Mouse (Mus musculus) neutrophil, adult 5-6 weeks (primary cell): ENCODE results near the gene Xpot. TPM values are rescaled to one million over a fixed set of nuclear protein-coding genes. Genes with fewer than 3 reads are reported as not detected.

ENCODE experiments used
- ATAC-seq: fragments of 151-379, 151-347 bp; 2 replicates; pipeline ENCODE4 v1.8.0; 2017; ENCODE audit warnings: mild to moderate bottlenecking, moderate TSS enrichment; ENCODE audit not compliant: insufficient number of reproducible peaks, poor library complexity, low FRiP score, severe bottlenecking; ENCODE audit errors: extremely low read depth
- total RNA-seq: library from RNA; stranded (forward); fragments of 200-1000 nt; gene quantifications from 2 replicates; pipeline ENCODE4 v1.2.3, GENCODE M21; 2017

The Xpot gene
- total RNA-seq, 1 experiment from 2014 or later = 44.0 TPM

- ATAC-seq = no peak
Observed at GRCm38 (mm10) chr10:121625407-121626185, 536 bp downstream of the Xpot start.

GRCm38 (mm10) chr10:121625006-121625405 lies 1.1 kb downstream of the Xpot start:
- ATAC-seq = no peak

- no peak for ATAC-seq
Observed at GRCm38 (mm10) chr10:121623670-121624069, 2.5 kb downstream of the Xpot start.

- no peak for ATAC-seq
Observed at GRCm38 (mm10) chr10:121622431-121622830, 3.7 kb downstream of the Xpot start.

- ATAC-seq = no peak
Observed at GRCm38 (mm10) chr10:121615935-121616334, 10.2 kb downstream of the Xpot start.

GRCm38 (mm10) chr10:121615146-121615870 lies 10.8 kb downstream of the Xpot start:
- no peak for ATAC-seq

GRCm38 (mm10) chr10:121613570-121613969 lies 12.6 kb downstream of the Xpot start:
- no peak for ATAC-seq

GRCm38 (mm10) chr10:121612448-121612847 lies 13.7 kb downstream of the Xpot start:
- no peak for ATAC-seq

- ATAC-seq = no peak
Observed at GRCm38 (mm10) chr10:121611587-121611986, 14.5 kb downstream of the Xpot start.

- no peak for ATAC-seq
Observed at GRCm38 (mm10) chr10:121608177-121608576, 18.0 kb downstream of the Xpot start.

GRCm38 (mm10) chr10:121604632-121605344 lies 21.3 kb downstream of the Xpot start:
- ATAC-seq = no peak

- no peak for ATAC-seq
Observed at GRCm38 (mm10) chr10:121603556-121603955, 22.6 kb downstream of the Xpot start.

GRCm38 (mm10) chr10:121601272-121601671 lies 24.9 kb downstream of the Xpot start:
- ATAC-seq = no peak

GRCm38 (mm10) chr10:121596580-121596979 lies 29.6 kb downstream of the Xpot start:
- ATAC-seq = no peak

- 0 out of 2 replicates have a peak, but pooled peaks have one; percentile 21 for ATAC-seq
Observed at GRCm38 (mm10) chr10:121591106-121591505, 35.0 kb downstream of the Xpot start.

- ATAC-seq = no peak
Observed at GRCm38 (mm10) chr10:121587371-121587840, 38.7 kb downstream of the Xpot start.

- peak; percentile 67 for ATAC-seq
Observed at GRCm38 (mm10) chr10:121586675-121587370, 39.3 kb downstream of the Xpot start, which contains the start of gene Tbk1. Tbk1 (minus strand) TSS chr10:121586787.

- no peak for ATAC-seq
Observed at GRCm38 (mm10) chr10:121585791-121586642, 40.1 kb downstream of the Xpot start.
